Mouse (Mus musculus) heart, postnatal 14 days (tissue): Measurements from ENCODE around the gene Eml1. TPM values are rescaled to one million over a fixed set of nuclear protein-coding genes. Genes with fewer than 3 reads are reported as not detected.
A peak's percentile ranks its signal among the peaks of the same experiment; 100 is the strongest.

Experiments used
- DNase-seq, 2 experiments: peaks; one replicate each; pipeline ENCODE4 v3.0.0; 2021 to 2022
- intact Hi-C: fragments of 180-260 bp; cut with DNase I; formaldehyde crosslinking; loops from one replicate; pipeline ENCODE4 v1.15.1; 2025
- total RNA-seq, 2 experiments: library from RNA; stranded (reverse); gene quantifications; 2 replicates each; pipeline ENCODE4 v1.2.3; 2021

Eml1 gene
- total RNA-seq, 2 experiments from 2014 or later: 81.7 to 89.8 TPM

DNA sequence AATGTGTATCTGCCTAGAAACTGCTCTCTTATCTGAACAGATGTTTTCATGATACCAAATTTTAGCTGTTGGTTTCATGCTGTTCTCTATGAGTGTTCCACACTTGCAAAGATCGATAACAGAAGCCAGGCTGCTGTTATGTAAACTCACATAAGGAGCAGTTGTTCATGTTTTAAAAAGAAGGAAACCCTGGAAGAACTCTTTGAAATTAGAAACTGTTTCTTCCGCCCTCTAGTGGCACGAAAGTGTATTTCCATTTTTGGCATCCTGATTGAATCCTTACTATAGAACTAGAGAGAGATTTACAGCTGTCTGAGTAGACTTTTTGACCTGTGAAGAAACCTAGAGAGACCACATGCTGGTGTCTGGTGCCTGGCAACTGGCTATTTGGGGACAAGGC, 140.3 kb downstream of the Eml1 start:
- intact Hi-C loops: no loop called here
- peak in 1 of 2 experiments; percentile 46 for DNase-seq

DNA sequence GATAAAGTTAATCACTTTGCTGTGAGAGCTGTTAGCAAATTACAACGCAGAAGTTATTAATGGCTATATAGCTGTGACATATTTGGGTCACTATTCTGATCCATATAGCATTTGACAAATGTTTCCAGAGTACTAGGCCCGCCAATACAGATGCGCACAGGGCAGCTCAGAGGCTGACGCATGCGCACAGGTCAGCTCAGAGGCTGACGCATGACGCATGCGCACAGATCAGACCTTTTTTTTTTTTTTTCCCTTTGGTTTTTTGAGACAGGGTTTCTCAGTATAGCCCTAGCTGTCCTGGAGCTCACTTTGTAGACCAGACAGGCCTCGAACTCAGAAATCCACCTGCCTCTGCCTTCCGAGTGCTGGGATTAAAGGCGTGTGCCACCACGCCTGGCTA, 144.7 kb downstream of the Eml1 start:
- no peak for DNase-seq
- intact Hi-C loops: no loop called here

- no peak for DNase-seq
- intact Hi-C loops: no loop called here
Observed at GRCm38 (mm10) chr12:108519374-108519773, 148.6 kb downstream of the Eml1 start.

DNA sequence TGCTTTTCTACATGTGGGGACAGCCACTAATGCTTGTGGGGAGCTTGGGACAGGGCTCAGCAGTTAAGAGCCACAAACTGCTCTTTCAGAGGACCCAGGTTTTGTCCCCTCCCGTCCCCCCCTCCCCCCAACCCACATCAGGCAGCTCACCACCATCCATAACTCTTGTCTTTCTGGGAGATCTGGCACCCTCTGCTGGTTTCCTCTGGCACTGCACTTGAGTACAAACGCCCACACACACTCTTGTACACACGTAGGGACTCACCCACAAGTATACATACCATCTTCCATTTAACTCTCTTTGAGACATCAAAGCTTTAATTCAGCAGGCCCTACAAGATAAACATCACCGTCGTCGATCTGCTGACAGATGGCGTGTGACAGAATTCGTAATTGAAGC, 158.5 kb downstream of the Eml1 start:
- DNase-seq: peak; percentile 40 to 58
- intact Hi-C loops: no loop called here

DNA sequence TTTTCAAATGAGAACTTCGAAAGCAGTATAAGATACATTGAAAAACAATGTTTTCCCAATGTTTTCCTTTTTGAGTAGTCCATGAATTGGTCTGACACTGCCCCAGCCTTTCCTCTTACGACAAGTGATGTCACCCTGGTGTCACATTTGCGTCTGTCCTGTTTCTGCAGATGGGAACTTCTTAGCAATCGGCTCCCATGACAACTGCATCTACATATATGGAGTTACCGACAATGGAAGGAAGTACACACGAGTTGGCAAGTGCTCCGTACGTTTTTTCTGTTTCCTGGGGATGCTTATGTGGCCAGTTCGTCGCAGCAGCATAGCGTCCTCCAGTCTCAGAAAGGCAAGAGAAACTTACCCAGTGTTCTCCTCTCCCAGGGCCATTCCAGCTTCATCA, 163.7 kb downstream of the Eml1 start:
- no peak for DNase-seq
- intact Hi-C loops: no loop called here

DNA sequence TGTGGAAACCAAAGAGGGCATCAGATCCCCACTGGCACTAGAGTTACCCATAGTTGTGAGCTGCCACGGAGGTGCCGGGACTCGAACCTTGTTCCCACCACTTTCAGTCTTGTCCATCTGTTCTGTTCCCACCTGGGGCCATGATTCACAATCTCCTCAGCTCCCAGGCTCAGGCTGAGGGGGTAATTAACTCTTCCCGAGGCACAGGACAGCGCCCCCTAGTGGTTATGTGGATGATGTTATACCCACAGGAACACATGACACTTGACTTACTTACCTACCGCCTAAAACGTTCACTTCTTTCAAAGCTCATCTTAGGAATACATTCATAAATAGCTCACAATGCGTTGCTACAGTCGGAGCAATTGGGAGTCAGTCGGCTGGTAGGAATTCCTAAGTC, 165.7 kb downstream of the Eml1 start:
- intact Hi-C loops: no loop called here
- no peak for DNase-seq

DNA sequence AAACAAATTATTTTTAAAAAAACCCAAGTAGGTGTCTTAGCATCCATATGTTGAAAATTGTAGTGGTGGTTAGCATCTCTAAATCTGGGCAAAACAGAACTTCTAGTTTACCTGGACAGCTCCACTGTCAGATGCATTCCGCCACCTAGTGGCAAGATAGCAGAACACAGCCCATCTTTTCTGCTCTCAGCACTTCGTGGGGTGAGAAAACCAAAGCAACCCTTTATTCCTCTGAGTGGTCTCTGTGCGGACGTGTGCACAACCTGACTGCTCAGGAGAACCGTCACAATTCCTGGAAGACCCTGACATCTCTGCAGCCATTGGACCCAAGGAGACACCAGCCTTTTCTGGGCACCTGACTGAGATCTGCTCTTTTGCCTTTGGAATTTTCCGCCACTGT, 170.3 kb downstream of the Eml1 start:
- intact Hi-C loops: no loop called here
- DNase-seq: peak; percentile 23 to 60

GRCm38 (mm10) chr12:108546508-108547153, 175.9 kb downstream of the Eml1 start:
- no peak for DNase-seq
- intact Hi-C loops: no loop called here

- no peak for DNase-seq
- intact Hi-C loops: no loop called here
Observed at GRCm38 (mm10) chr12:108547251-108547875, 176.6 kb downstream of the Eml1 start.

DNA sequence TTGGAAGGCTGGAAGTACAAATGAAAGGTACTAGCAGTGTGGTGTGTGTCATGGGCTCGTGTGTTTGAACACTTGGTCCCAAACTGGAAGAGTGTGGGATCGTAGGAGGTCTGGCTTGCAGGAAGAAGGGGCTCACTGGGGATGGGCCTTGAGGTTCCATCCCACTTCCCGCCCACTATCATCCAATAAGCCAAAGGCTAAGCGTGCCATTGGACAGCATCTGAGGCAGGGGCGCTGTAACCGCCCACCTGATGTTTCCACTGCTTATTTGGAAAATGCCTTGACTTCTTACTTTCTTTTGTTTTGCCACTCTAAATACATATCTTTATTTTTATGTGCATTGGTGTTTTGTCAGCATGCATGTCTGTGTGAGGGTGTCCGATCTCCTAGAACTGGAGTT, 181.0 kb downstream of the Eml1 start:
- DNase-seq: no peak
- intact Hi-C loops: no loop called here

GRCm38 (mm10) chr12:108553079-108553478, 182.3 kb downstream of the Eml1 start:
- peak; percentile 32 for DNase-seq
- intact Hi-C loops: no loop called here

DNA sequence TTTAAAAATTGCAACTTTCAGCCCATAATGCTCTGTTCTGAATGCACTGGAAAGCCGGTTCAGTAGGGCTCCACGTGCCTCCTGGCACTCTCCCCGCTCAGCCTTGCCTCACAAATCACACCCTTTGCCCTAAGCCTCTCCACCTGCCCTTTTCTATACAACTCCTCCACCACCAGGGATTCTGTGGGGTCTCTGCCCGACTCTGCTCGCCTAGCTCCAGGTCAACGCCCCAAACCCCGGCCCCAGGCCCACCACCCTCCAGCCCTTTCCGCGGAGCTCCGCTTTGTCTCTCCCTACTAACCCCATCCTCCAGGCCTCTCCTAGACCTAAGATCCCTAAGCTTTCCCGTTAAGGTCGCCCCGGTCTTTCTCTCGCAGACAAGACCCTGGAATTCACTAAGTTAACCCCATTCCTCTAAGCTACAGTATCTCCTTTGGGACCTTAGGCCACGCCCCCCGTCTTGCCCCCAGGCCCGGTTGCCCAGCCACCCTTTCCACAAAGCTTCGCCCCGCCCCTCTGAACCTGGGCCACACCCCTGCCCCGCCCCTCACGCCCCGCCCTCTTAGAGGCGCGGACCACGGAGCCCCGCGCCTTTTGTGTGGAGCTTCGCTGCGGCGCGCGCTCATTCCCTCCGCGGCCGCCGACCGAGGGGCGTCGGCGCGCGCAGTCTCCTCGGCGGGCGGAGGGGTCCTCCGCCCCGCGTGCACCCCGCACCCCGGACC, 183.5 kb downstream of the Eml1 start, which contains the start of gene Evl:
TSS of gene Evl (plus strand) at position 601 of the 722 bp plus-strand sequence.
- peak; percentile 87 to 89 for DNase-seq
- intact Hi-C loops: no loop called here

DNA sequence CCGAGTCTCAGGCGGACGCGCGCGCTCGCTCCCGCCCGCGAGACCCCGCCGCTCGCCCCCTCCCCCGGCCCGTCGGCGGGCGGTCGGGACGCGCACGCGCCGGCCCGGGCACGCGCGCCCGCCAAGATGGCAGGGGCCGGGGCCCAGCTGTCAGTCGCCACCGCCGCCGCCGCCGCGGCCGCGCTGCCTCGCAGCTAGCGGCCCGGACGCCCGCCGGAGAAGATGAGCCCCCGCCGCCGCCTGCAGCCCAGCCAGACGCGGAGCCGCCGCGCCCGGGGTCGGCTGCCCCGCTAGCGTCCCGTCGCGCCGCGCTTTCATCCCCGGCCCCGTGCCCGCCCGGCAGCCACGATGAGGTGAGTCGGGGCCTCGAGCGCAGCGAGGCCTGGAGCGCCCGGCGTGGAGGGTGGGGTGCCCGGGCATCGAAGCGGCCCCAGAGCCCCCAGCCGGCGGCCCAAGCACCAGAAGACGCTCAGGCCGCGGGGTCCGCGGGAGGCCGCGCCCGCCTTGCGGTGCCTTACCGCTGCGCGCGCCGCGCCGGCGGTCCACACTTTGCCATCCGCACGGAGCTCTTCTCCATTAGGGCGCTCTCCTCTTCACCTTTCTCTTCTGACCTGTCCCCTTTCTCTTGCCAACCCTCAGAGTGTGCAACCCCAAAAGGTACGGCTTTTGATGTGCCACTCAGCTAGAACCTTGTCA, 184.3 kb downstream of the Eml1 start:
- intact Hi-C loops: loop anchor here (5.0 kb wide), 3 partner anchors 57 to 202 kb away; no protein-coding TSS in a partner anchor
- peak in 1 of 2 experiments; percentile 61 for DNase-seq

GRCm38 (mm10) chr12:108558194-108558593, 187.4 kb downstream of the Eml1 start:
- no peak for DNase-seq
- intact Hi-C loops: loop anchor here (5.0 kb wide), 3 partner anchors 54 to 199 kb away; no protein-coding TSS in a partner anchor

DNA sequence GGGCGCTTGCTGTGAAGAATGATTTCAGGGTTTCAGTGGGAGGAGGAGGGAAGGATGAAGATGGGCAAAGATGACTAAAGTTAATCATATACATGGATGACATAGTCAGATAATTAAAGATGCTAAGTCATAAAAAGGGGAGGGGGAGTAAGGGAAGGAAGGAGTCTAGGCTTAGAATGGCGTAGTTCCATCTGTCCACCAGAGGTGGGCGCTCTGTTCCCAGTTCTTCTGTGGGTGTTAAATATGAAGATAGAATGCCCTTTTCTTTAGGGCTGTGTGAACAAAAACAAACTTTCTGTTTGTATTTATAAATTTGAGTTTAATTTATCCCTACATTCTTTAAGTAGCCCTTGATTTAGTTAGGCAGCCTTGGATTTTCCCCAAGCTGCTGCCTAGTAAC, 192.5 kb downstream of the Eml1 start:
- DNase-seq: peak in 1 of 2 experiments; percentile 36
- intact Hi-C loops: loop anchor here (5.0 kb wide), 1 partner anchor 94 kb away; no protein-coding TSS in a partner anchor

DNA sequence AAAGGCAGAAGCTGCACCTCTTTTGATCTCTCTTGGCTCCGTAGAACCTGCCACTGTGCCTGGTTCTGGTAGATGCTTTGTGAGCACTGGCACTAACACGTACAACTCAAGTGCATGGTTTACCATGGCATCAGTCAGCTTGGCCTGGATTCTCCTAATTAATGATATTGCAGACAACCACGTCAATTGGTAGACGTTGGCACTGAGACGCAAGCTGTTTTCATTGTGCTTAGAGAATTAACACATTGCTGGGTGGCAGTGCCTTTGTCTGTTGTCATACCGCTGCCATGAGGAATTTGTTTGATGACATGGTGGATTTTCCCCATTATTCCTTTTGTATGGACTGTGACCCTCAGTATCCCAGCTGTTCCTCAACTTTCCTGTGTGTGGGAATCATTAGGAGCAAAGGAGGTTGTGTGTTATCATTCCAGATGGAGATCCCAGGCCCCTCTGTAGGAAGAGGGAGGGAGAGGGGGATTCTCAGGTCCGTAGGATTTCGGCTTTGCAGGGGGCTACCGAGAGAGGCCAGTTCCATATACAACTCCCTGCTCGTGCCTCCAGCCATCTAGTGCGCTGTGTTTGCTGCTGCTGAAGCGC, 194.3 kb downstream of the Eml1 start:
- DNase-seq: no peak
- intact Hi-C loops: loop anchor here (5.0 kb wide), 1 partner anchor 92 kb away; no protein-coding TSS in a partner anchor

DNA sequence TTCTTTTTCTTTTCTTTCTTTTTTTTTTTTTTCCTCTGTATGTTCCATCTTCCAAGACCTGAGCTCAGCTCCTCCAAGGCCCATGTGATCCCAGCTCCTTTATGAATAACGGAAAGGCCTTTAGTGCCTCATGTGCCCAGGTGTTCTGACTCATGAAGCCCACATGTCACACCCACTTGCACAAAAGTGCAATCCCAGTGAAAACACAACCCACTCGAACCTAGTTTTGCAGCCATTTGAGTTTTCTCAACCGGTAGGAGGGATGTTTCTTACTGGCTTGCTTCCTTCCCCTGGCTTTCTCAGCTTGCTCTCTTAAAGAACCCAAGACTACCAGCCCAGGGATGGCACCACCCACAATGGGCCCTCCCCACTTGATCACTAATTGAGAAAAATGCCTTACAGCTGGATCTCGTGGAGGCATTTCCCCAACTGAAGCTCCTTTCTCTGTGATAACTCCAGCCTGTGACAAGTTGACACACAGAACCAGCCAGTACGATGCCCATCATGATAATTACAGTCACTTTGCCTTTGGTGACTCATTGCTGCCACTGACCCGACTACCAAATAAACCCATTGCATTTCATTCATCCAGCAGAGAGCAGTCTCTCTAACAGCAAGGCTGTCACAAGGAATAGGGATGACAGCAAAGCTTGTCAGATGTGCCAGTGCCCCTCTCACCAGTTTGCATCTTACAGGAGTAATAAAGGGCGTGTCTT, 208.6 kb downstream of the Eml1 start:
- no peak for DNase-seq
- intact Hi-C loops: no loop called here

DNA sequence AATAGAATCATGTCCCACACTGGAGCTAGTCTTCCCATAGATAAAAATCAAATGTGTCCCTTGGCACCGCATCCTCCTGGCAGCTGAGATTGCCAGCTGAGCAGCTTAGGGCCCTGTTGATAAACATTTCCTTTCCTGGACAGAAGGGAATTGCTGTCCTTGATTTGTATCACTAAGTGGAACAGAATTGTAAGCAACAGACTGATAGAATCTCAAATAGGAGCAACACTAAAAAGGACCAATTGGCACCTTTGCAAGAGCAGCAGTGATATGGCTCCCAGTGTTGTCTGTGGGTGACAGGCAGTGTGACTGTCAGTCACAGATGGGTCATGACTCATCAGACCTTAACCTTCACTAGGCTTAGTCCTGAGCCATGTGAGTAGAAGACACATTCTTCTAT, 213.0 kb downstream of the Eml1 start:
- intact Hi-C loops: no loop called here
- DNase-seq: no peak
